Mouse (Mus musculus) C2C12 (cell line): ENCODE measurements around the gene Pf4. TPM values are rescaled to one million over a fixed set of nuclear protein-coding genes. Genes with fewer than 3 reads are reported as not detected.
"Not testable (repeated sequence)": the region's sequence is repeated elsewhere in the genome, so short reads cannot be mapped to it uniquely, and the experiment has no call there.

ENCODE experiments used
- H3K27me3 ChIP-seq: one replicate; pipeline ENCODE4 v1.6.1; 2011; ENCODE audit not compliant: control insufficient read depth, insufficient read depth, insufficient read length
- H3K36me3 ChIP-seq: one replicate; pipeline ENCODE4 v1.6.1; 2011; ENCODE audit not compliant: control insufficient read depth, insufficient read depth
- H3K4me3 ChIP-seq: one replicate; pipeline ENCODE4 v1.5.1; 2011; ENCODE audit warnings: mild to moderate bottlenecking, control low read depth; ENCODE audit not compliant: poor library complexity, insufficient read depth, severe bottlenecking
- H3K79me2 ChIP-seq: one replicate; pipeline ENCODE4 v1.6.1; 2011; ENCODE audit not compliant: control insufficient read depth, insufficient read depth
- H3K79me3 ChIP-seq: one replicate; pipeline ENCODE4 v1.6.1; 2011; ENCODE audit warnings: low read depth, control low read depth
- H3ac ChIP-seq: one replicate; pipeline ENCODE3; 2011; ENCODE audit warnings: low read depth; ENCODE audit not compliant: control insufficient read depth, insufficient read length
- CEBPB ChIP-seq: IDR thresholded peaks from one replicate; pipeline ENCODE4 v1.6.1; 2011; ENCODE audit warnings: low read depth, mild to moderate bottlenecking, control low read depth, moderate library complexity
- CTCF ChIP-seq: IDR thresholded peaks from one replicate; pipeline ENCODE4 v1.5.1; 2011; ENCODE audit not compliant: control insufficient read depth, insufficient read depth, insufficient read length
- FOSL1 ChIP-seq: IDR thresholded peaks from one replicate; pipeline ENCODE4 v1.8.0; 2011; ENCODE audit warnings: mild to moderate bottlenecking, low read length; ENCODE audit not compliant: poor library complexity, insufficient read depth, severe bottlenecking
- MAX ChIP-seq: IDR thresholded peaks from one replicate; pipeline ENCODE4 v1.6.1; 2011; ENCODE audit warnings: mild to moderate bottlenecking, control low read depth
- MYOD1 ChIP-seq: IDR thresholded peaks from one replicate; pipeline ENCODE4 v1.6.1; 2011; ENCODE audit warnings: low read depth; ENCODE audit not compliant: control insufficient read depth, insufficient read length
- MYOG ChIP-seq: IDR thresholded peaks from one replicate; pipeline ENCODE4 v1.6.1; 2011; ENCODE audit not compliant: control insufficient read depth, insufficient read length; ENCODE audit errors: extremely low read depth
- USF1 ChIP-seq: IDR thresholded peaks from one replicate; pipeline ENCODE4 v1.6.1; 2011; ENCODE audit warnings: low read depth, mild to moderate bottlenecking, control low read depth, moderate library complexity
- polyA plus RNA-seq: library from polyadenylated mRNA; unstranded; fragments of >200 nt; fragmentation: generic; extraction: Trizol; gene quantifications from one replicate; pipeline ENCODE4 v1.2.1, GENCODE M21; 2012; ENCODE audit warnings: missing spikeins

Pf4 gene
- polyA plus RNA-seq, 1 experiment, result not detected

DNA sequence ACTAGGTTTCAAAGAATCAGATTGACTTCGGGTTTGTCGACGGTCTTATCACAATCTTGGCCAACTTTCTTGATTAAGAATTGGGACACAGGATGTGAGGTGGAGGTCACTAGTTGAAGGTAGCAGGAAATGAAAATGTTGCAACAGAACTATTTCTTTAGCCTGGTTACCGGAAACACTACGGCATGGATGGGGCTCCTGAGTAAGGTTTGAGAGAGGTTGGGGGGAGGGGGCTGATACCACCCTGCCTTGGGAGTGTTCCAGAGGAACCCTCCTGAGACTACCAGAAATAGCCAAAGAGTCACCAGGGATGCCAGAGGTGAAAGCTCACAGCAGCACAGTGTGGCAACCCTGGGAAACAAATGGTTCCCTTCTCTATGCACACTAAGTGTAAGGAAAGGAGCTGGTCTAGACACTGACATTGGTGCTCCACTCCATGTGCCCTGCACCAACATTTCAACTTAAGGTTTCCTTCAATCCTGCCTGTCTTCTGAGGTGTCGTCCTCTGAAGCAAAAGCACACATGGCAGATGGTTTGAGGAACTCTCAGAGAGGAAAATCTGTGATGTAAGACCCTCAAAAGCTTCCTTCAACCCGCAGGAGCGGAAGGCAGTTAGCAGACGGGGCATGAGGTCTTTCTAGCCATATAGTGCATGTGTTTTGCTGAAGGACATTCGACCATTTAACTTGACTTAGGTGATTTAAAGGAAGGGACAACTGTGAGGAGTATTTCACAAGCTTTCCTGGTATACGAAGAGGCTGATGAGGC, 17.3 kb downstream of the Pf4 start:
- Histone ChIP-seq H3K36me3 (no peaks in the 10 kb centered on the region), H3K79me3 (no peaks in the 10 kb centered on the region), H3K79me2 (no peaks in the 10 kb centered on the region), H3K4me3 (no peak overlapping the region), H3ac (no peak overlapping the region), H3K27me3 (no peaks in the 10 kb centered on the region)
- TF ChIP-seq MYOG (no peak), CEBPB (no peak)

DNA sequence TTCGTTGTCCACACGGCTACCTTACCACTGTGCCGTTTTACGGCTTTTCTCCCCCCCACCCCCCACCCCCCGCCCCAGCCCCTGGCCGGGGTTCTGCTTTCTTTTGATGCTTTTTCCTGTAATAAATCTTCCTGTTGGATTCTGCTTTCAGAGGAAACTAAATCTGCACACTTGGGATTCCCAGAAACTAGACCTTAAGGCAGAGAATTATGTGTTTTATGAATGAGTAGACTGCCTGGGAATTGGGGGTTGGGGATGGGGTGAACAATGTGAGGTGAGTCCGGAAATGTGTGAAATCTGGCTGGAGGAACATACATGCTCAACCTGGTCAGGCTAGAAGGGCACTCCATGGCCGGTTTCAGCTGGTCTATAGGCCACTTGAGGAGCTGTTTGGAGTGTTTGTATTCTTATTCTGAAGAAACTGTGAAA, 17.9 kb downstream of the Pf4 start:
- Histone ChIP-seq H3K4me3 (no peak overlapping the region), H3ac (no peak overlapping the region), H3K79me3 (no peaks in the 10 kb centered on the region), H3K79me2 (no peaks in the 10 kb centered on the region), H3K27me3 (no peaks in the 10 kb centered on the region), H3K36me3 (no peaks in the 10 kb centered on the region)
- TF ChIP-seq CEBPB (no peak), USF1 (no peak), MYOD1 (no peak), FOSL1 (no peak), CTCF (no peak), MAX (no peak), MYOG (no peak)

DNA sequence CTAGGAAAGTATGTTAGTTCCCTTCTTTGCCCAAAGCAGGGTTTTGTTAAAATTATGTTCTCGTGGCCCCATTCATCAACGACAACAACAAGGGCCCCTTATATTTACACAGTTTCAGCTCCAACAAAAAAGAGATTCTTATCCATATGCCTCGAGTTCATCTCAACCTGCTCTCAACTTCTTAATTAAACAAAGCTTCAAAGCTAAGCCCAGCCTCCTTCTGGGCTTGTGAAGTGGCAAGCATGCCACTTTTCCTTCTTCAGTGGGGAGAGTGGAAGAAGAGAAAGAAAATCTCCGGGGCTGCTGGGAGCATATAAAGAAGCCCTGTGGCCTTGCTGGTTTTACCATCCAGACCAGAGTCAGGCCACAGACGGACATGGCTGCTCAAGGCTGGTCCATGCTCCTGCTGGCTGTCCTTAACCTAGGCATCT, 22.0 kb downstream of the Pf4 start, which contains the start of gene Cxcl15:
Cxcl15 (plus strand) TSS at position 340 of the 431 bp plus-strand sequence.
- no peak within 1 kb of the TSS for H3ac ChIP-seq
- H3K27me3 ChIP-seq, result no peaks in the 10 kb centered on the region
- TF ChIP-seq MAX (no peak), CEBPB (no peak), CTCF (no peak), MYOG (no peak), FOSL1 (no peak), USF1 (no peak), MYOD1 (no peak)
- H3K79me3 ChIP-seq, result no peaks in the 10 kb centered on the region
- no peaks in the 10 kb centered on the region for H3K79me2 ChIP-seq
- H3K4me3 ChIP-seq, result no peak within 1 kb of the TSS
- no peaks in the 10 kb centered on the region for H3K36me3 ChIP-seq

DNA sequence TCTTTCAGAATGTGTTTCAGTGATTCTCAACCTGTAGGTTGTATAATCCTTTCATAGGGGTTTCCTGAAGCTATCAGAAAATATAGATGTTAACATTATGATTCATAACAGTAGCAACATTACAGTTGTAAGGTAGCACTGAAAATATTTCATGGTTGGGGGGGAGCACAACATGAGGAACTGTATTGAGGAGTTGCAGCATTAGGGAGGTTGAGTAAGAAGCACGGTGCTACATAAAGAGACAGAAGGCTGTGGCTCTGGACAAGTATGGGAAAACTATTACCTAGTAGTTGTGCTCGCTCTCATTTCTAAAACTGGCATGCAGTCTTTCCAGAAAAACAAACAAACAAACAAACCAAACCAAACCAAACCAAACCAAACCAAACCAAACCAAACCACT, 23.2 kb downstream of the Pf4 start:
- not testable (repeated sequence) for H3ac ChIP-seq

GRCm38 (mm10) chr5:90804574-90804973, 32.3 kb downstream of the Pf4 start:
- no peaks in the 10 kb centered on the region for H3K27me3 ChIP-seq
- no peaks in the 10 kb centered on the region for H3K79me3 ChIP-seq
- TF ChIP-seq MYOG, result no peak
- no peak for TF ChIP-seq FOSL1
- no peak for TF ChIP-seq CTCF
- TF ChIP-seq MAX, result no peak
- TF ChIP-seq CEBPB, result no peak
- no peak for TF ChIP-seq USF1
- TF ChIP-seq MYOD1, result no peak
- no peak overlapping the region for H3K4me3 ChIP-seq
- H3K36me3 ChIP-seq, result no peaks in the 10 kb centered on the region
- no peak overlapping the region for H3ac ChIP-seq
- H3K79me2 ChIP-seq, result no peaks in the 10 kb centered on the region

More for the DNA sequence above, 23.2 kb downstream of the Pf4 start:
- not testable (repeated sequence) for H3K36me3 ChIP-seq, H3K79me2 ChIP-seq, H3K27me3 ChIP-seq, H3K4me3 ChIP-seq, H3K79me3 ChIP-seq

DNA sequence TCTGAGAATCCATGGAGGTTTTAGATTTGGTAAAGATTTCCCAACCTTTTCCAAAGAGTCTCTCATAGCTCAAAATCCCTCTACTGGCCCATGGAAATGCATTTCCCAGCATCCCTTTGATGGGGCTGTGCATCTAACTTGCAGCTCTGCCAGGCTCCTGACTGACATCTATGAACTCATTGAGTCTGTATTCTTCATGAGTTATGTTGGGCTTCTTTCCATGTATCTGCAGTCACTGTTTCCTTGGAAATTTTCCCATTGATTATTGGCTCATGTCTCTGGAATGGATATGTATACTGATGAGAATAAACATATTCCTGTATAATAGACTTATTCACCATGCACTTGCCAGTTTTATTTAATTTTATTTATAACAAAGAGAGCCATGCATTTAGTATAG, 33.8 kb downstream of the Pf4 start:
- H3ac ChIP-seq, result no peak overlapping the region
- TF ChIP-seq MYOG, result no peak
- no peak for TF ChIP-seq USF1
- no peak for TF ChIP-seq FOSL1
- no peak for TF ChIP-seq CTCF
- no peak for TF ChIP-seq CEBPB
- TF ChIP-seq MYOD1, result no peak
- no peak for TF ChIP-seq MAX

More for the DNA sequence above, 33.8 kb downstream of the Pf4 start:
- no peaks in the 10 kb centered on the region for H3K36me3 ChIP-seq
- H3K27me3 ChIP-seq, result no peaks in the 10 kb centered on the region
- no peaks in the 10 kb centered on the region for H3K79me2 ChIP-seq
- no peaks in the 10 kb centered on the region for H3K79me3 ChIP-seq
- no peak overlapping the region for H3K4me3 ChIP-seq
